In genomic region chr11:46217686-46218085, GRCm38 (mm10) we compare ENCODE assay signal across 24 mouse cellular contexts. TPM values are rescaled to one million over a fixed set of nuclear protein-coding genes. Genes with fewer than 3 reads are reported as not detected.
DNase-seq lines count a peak whose midpoint lies in the region; ATAC-seq and TF ChIP-seq lines count a peak whose summit lies in the region.
"Had no signal": no experiment of that assay in that cellular context is flagged by ENCODE, and none has a peak within 500 bp of the region (broad histone marks: within the 10 kb centered on the region; RNA-seq: fewer than 3 reads in every experiment).

No protein-coding gene starts in this region.

- no peak overlapping the region for H3K9ac ChIP-seq in forebrain, embryonic 12.5 days
- H3K9ac ChIP-seq in hindbrain, embryonic 14.5 days: no peak overlapping the region
- H3K9ac ChIP-seq in midbrain, postnatal 0 days (replicated peaks; ENCODE audit: low read length, poor library complexity, severe bottlenecking): no peak overlapping the region
- H3K9ac ChIP-seq: limb, embryonic 12.5 days; liver, embryonic 14.5 days; lung, embryonic 15.5 days had no signal

- no peak for DNase-seq in forebrain, embryonic 10.5 days (ENCODE audit: extremely low spot score, low spot score)
- peak; percentile 68 for DNase-seq in ZHBTc4 (ENCODE audit: low read depth, low spot score)
- DNase-seq in hindbrain, embryonic 14.5 days (ENCODE audit: low spot score): no peak
- no peak for DNase-seq in midbrain, postnatal 0 days (ENCODE audit: low spot score)
- DNase-seq in adrenal gland, postnatal 36 days: no peak
- DNase-seq in cerebellum, postnatal 36 days: no peak
- no peak for DNase-seq in kidney, adult 11 months
- DNase-seq: cerebellum, adult 18-20 months; heart, postnatal 10 days; kidney, adult 9 months; kidney, postnatal 4 days; lung, postnatal 4 days; thymus, postnatal 36 days had no signal

- ATAC-seq in forebrain, embryonic 12.5 days (ENCODE audit: low FRiP score): no peak
- ATAC-seq in hindbrain, embryonic 14.5 days (ENCODE audit: low FRiP score): no peak
- ATAC-seq in midbrain, postnatal 0 days (ENCODE audit: low FRiP score): no peak
- ATAC-seq: Patski had no signal

- no peak for TF ChIP-seq CTCF in midbrain, postnatal 0 days (IDR thresholded peaks at IDR 0.05)

- 0 out of 2 replicates have a peak overlapping the region, but pooled peaks have one; percentile 78 for H3K27ac ChIP-seq in forebrain, embryonic 12.5 days
- H3K27ac ChIP-seq in forebrain, embryonic 10.5 days: no peak overlapping the region
- H3K27ac ChIP-seq in hindbrain, embryonic 14.5 days: peak overlapping the region; percentile 91
- H3K27ac ChIP-seq in midbrain, postnatal 0 days (ENCODE audit: low read depth, low read length): peak overlapping the region; percentile 84; the same call in 1 of the 2 replicates
- H3K27ac ChIP-seq: embryonic facial prominence, embryonic 10.5 days; limb, embryonic 12.5 days; liver, embryonic 14.5 days; lung, embryonic 15.5 days had no signal

- no peaks in the 10 kb centered on the region for H3K9me3 ChIP-seq in forebrain, embryonic 12.5 days
- H3K9me3 ChIP-seq in forebrain, embryonic 10.5 days: no peaks in the 10 kb centered on the region
- H3K9me3 ChIP-seq in hindbrain, embryonic 14.5 days (ENCODE audit: control insufficient read depth, low read length): no peaks in the 10 kb centered on the region
- H3K9me3 ChIP-seq in midbrain, postnatal 0 days (ENCODE audit: low read length): no peaks in the 10 kb centered on the region
- H3K9me3 ChIP-seq: embryonic facial prominence, embryonic 10.5 days; limb, embryonic 12.5 days; lung, embryonic 15.5 days had no signal

- no peak overlapping the region for H3K4me3 ChIP-seq in forebrain, embryonic 12.5 days (replicated peaks)
- H3K4me3 ChIP-seq in forebrain, embryonic 10.5 days: no peak overlapping the region
- H3K4me3 ChIP-seq in hindbrain, embryonic 14.5 days (replicated peaks; ENCODE audit: low read length): no peak overlapping the region
- no peak overlapping the region for H3K4me3 ChIP-seq in midbrain, postnatal 0 days (ENCODE audit: low read depth, low read length)
- H3K4me3 ChIP-seq: embryonic facial prominence, embryonic 10.5 days; limb, embryonic 12.5 days; lung, embryonic 15.5 days had no signal

- WGBS in forebrain, embryonic 12.5 days: 90% methylated on average over 9 of the region's 9 CpGs
- WGBS in forebrain, embryonic 10.5 days: 90% methylated on average over 9 of the region's 9 CpGs
- 69% methylated on average over 9 of the region's 9 CpGs for WGBS in hindbrain, embryonic 14.5 days
- 73% methylated on average over 9 of the region's 9 CpGs for WGBS in midbrain, postnatal 0 days

- peaks cover 18% of the 10 kb centered on the region for H3K4me1 ChIP-seq in forebrain, embryonic 12.5 days
- H3K4me1 ChIP-seq in forebrain, embryonic 10.5 days: peaks cover 29% of the 10 kb centered on the region
- peaks cover 25% of the 10 kb centered on the region for H3K4me1 ChIP-seq in hindbrain, embryonic 14.5 days (replicated peaks; ENCODE audit: control insufficient read depth, insufficient read depth, low read length)
- H3K4me1 ChIP-seq in midbrain, postnatal 0 days (ENCODE audit: insufficient read depth, low read length): peaks cover 9% of the 10 kb centered on the region

- peaks cover 30% of the 10 kb centered on the region for H3K36me3 ChIP-seq in forebrain, embryonic 12.5 days (replicated peaks)
- peaks cover 18% of the 10 kb centered on the region for H3K36me3 ChIP-seq in forebrain, embryonic 10.5 days (replicated peaks)
- peaks cover 38% of the 10 kb centered on the region for H3K36me3 ChIP-seq in hindbrain, embryonic 14.5 days (replicated peaks; ENCODE audit: control insufficient read depth, insufficient read depth)
- H3K36me3 ChIP-seq in midbrain, postnatal 0 days (ENCODE audit: insufficient read depth, low read length): peaks cover 14% of the 10 kb centered on the region
- H3K36me3 ChIP-seq: lung, embryonic 15.5 days had no signal

- no peak overlapping the region for H3K4me2 ChIP-seq in forebrain, embryonic 12.5 days
- no peak overlapping the region for H3K4me2 ChIP-seq in hindbrain, embryonic 14.5 days (replicated peaks)
- H3K4me2 ChIP-seq in midbrain, postnatal 0 days (ENCODE audit: low read depth, low read length, poor library complexity, severe bottlenecking): no peak overlapping the region
- H3K4me2 ChIP-seq: heart, embryonic 11.5 days; limb, embryonic 12.5 days; lung, embryonic 15.5 days had no signal

- no peaks in the 10 kb centered on the region for H3K27me3 ChIP-seq in forebrain, embryonic 12.5 days
- no peaks in the 10 kb centered on the region for H3K27me3 ChIP-seq in forebrain, embryonic 10.5 days (ENCODE audit: poor library complexity, severe bottlenecking)
- no peaks in the 10 kb centered on the region for H3K27me3 ChIP-seq in hindbrain, embryonic 14.5 days (ENCODE audit: control insufficient read depth, insufficient read depth, low read length)
- H3K27me3 ChIP-seq in midbrain, postnatal 0 days (ENCODE audit: insufficient read depth, low read length): no peaks in the 10 kb centered on the region
- H3K27me3 ChIP-seq: limb, embryonic 12.5 days; lung, embryonic 15.5 days; Patski had no signal

RNA-seq across cellular contexts. Expression of gene Fndc9, which starts 17.6 kb away (rescaled TPM):
- 1.1 and 1.7 TPM in 2 replicates for polyA plus RNA-seq in forebrain, embryonic 12.5 days (2016; fragmentation: Nextera tagmentation; extraction: Ambion mirVana)
- 0.43 and 0.66 TPM in 2 replicates for polyA plus RNA-seq in forebrain, embryonic 10.5 days (2016; fragmentation: Nextera tagmentation; extraction: Ambion mirVana)
- polyA plus RNA-seq in hindbrain, embryonic 14.5 days (2014; fragmentation: Nextera tagmentation; extraction: Ambion mirVana): 2.8 and 3.5 TPM in 2 replicates
- 11.8 and 12.2 TPM in 2 replicates for total RNA-seq in midbrain, postnatal 0 days (2014; rRNA removed)
- polyA plus RNA-seq in midbrain, postnatal 0 days (2015; fragmentation: Nextera tagmentation; extraction: Ambion mirVana): 18.9 and 20.8 TPM in 2 replicates
- not detected for total RNA-seq in adrenal gland, postnatal 36 days (2021)
- total RNA-seq: adrenal gland, postnatal 4 days; gastrocnemius, adult 8-10 months; granulocyte monocyte progenitor cell, adult 5-6 weeks; heart, postnatal 10 days had no signal
- polyA plus RNA-seq: heart, embryonic 11.5 days; liver, embryonic 14.5 days; spleen, adult 2 months had no signal

RNA-seq across cellular contexts. Expression of gene Nipal4, which starts 51.4 kb away (rescaled TPM):
- polyA plus RNA-seq in forebrain, embryonic 12.5 days (2016; fragmentation: Nextera tagmentation; extraction: Ambion mirVana): 0.59 and 0.84 TPM in 2 replicates
- 1.6 and 1.7 TPM in 2 replicates for polyA plus RNA-seq in forebrain, embryonic 10.5 days (2016; fragmentation: Nextera tagmentation; extraction: Ambion mirVana)
- polyA plus RNA-seq in hindbrain, embryonic 14.5 days (2014; fragmentation: Nextera tagmentation; extraction: Ambion mirVana): 0.38 and 0.46 TPM in 2 replicates
- total RNA-seq in midbrain, postnatal 0 days (2014; rRNA removed): 0.27 and 0.33 TPM in 2 replicates
- 0.10 and 0.17 TPM in 2 replicates for polyA plus RNA-seq in midbrain, postnatal 0 days (2015; fragmentation: Nextera tagmentation; extraction: Ambion mirVana)
- total RNA-seq in adrenal gland, postnatal 36 days (2021): not detected
- total RNA-seq: gastrocnemius, adult 8-10 months; granulocyte monocyte progenitor cell, adult 5-6 weeks had no signal
- polyA plus RNA-seq: Patski had no signal
